Mouse (Mus musculus) CH12.LX (cell line): Measurements from ENCODE around the gene Il27. TPM values are rescaled to one million over a fixed set of nuclear protein-coding genes. Genes with fewer than 3 reads are reported as not detected.

Experiments
- DNase-seq: peaks from one replicate; pipeline ENCODE4 v3.0.0-alpha.2; 2013; ENCODE audit errors: extremely low read depth
- H3K27ac ChIP-seq: 2 replicates; pipeline ENCODE4 v1.5.1; 2012; ENCODE audit warnings: low read depth, mild to moderate bottlenecking, control low read depth, moderate library complexity; ENCODE audit not compliant: insufficient read depth
- H3K27me3 ChIP-seq: replicated peaks from 2 replicates; pipeline ENCODE3; 2012; ENCODE audit warnings: inconsistent platforms
- H3K36me3 ChIP-seq, 2 experiments: replicated peaks in 1 of 2; 2 replicates each; pipeline versions ENCODE3 to v1.6.1; 2012; ENCODE audit warnings: inconsistent platforms in 1 of 2, low read length in 1 of 2, mild to moderate bottlenecking in 1 of 2, mixed read lengths in 1 of 2, moderate library complexity in 1 of 2; ENCODE audit not compliant: control insufficient read depth in 1 of 2, insufficient read depth in 1 of 2
- H3K4me1 ChIP-seq, 2 experiments: 2 replicates each; pipeline ENCODE4 v1.6.1; 2012; ENCODE audit warnings: inconsistent platforms in 1 of 2, moderate library complexity in 1 of 2; ENCODE audit not compliant: insufficient read depth in 2 of 2, control insufficient read depth in 1 of 2
- H3K4me2 ChIP-seq: 2 replicates; pipeline ENCODE4 v1.6.1; 2012; ENCODE audit warnings: low read depth, mild to moderate bottlenecking, control low read depth; ENCODE audit not compliant: poor library complexity, insufficient read depth, severe bottlenecking
- H3K4me3 ChIP-seq, 3 experiments: fragments of 150-350 bp in 1 of 3; sonication (generic) in 1 of 3; replicated peaks in 1 of 3; 2 replicates each; pipeline versions ENCODE3 to v1.5.1; 2011 to 2012; ENCODE audit warnings: low read depth in 2 of 3, low read length in 2 of 3, mild to moderate bottlenecking in 2 of 3, moderate library complexity in 2 of 3, control low read depth in 1 of 3, improper control_type of control experiment in 1 of 3, inconsistent platforms in 1 of 3, mixed read lengths in 1 of 3; ENCODE audit not compliant: poor library complexity in 1 of 3
- H3K79me2 ChIP-seq: replicated peaks from 2 replicates; pipeline ENCODE4 v1.6.1; 2012; ENCODE audit warnings: mild to moderate bottlenecking, moderate library complexity; ENCODE audit not compliant: control insufficient read depth, poor library complexity, insufficient read depth, severe bottlenecking; ENCODE audit errors: extremely low read depth
- H3K9ac ChIP-seq: 2 replicates; pipeline ENCODE4 v1.6.1; 2012; ENCODE audit warnings: low read depth, mild to moderate bottlenecking, control low read depth, moderate library complexity; ENCODE audit not compliant: insufficient read depth
- H3K9me3 ChIP-seq: replicated peaks from 2 replicates; pipeline ENCODE3; 2012; ENCODE audit warnings: low read length, inconsistent platforms, mixed read lengths
- BHLHE40 ChIP-seq: IDR thresholded peaks from 2 replicates; pipeline ENCODE4 v1.6.1; 2011; ENCODE audit warnings: mild to moderate bottlenecking, low read depth, low read length, improper control_type of control experiment
- CHD1 ChIP-seq: IDR thresholded peaks from 2 replicates; pipeline ENCODE4 v1.6.1; 2012; ENCODE audit warnings: low read depth, low read length, improper control_type of control experiment, inconsistent platforms
- E2F4 ChIP-seq: IDR thresholded peaks from 2 replicates; pipeline ENCODE4 v1.6.1; 2011; ENCODE audit warnings: low read depth, low read length, improper control_type of control experiment; ENCODE audit not compliant: insufficient replicate concordance
- ELF1 ChIP-seq: IDR thresholded peaks from 2 replicates; pipeline ENCODE4 v1.6.1; 2014; ENCODE audit warnings: low read depth, mild to moderate bottlenecking, inconsistent platforms, low read length, improper control_type of control experiment
- GABPA ChIP-seq: IDR thresholded peaks from 2 replicates; pipeline ENCODE4 v1.6.1; 2012; ENCODE audit warnings: low read depth, low read length, improper control_type of control experiment, inconsistent platforms; ENCODE audit not compliant: insufficient replicate concordance
- HCFC1 ChIP-seq: IDR thresholded peaks from 2 replicates; pipeline ENCODE4 v1.6.1; 2012; ENCODE audit warnings: low read depth, mild to moderate bottlenecking, inconsistent platforms, low read length, improper control_type of control experiment
- IRF4 ChIP-seq: IDR thresholded peaks from 2 replicates; pipeline ENCODE4 v1.6.1; 2014; ENCODE audit warnings: low read depth, mild to moderate bottlenecking, inconsistent platforms, low read length, improper control_type of control experiment
- JUND ChIP-seq: conservative IDR thresholded peaks from 2 replicates; pipeline ENCODE4 v1.6.1; 2011; ENCODE audit warnings: low read depth, low read length, improper control_type of control experiment
- KAT2A ChIP-seq: IDR thresholded peaks from 2 replicates; pipeline ENCODE4 v1.6.1; 2012; ENCODE audit warnings: low read length, improper control_type of control experiment, inconsistent platforms; ENCODE audit not compliant: insufficient replicate concordance
- MAX ChIP-seq: IDR thresholded peaks from 2 replicates; pipeline ENCODE4 v1.6.1; 2011; ENCODE audit warnings: low read length, improper control_type of control experiment
- MAZ ChIP-seq: IDR thresholded peaks from 2 replicates; pipeline ENCODE4 v1.6.1; 2012; ENCODE audit warnings: low read depth, mild to moderate bottlenecking, inconsistent platforms, low read length, improper control_type of control experiment, moderate library complexity
- MXI1 ChIP-seq: IDR thresholded peaks from 2 replicates; pipeline ENCODE4 v1.6.1; 2011; ENCODE audit warnings: mild to moderate bottlenecking, low read depth, low read length, improper control_type of control experiment
- NELFE ChIP-seq: IDR thresholded peaks from 2 replicates; pipeline ENCODE4 v1.6.1; 2011; ENCODE audit warnings: low read depth, low read length, improper control_type of control experiment
- NRF1 ChIP-seq: IDR thresholded peaks from 2 replicates; pipeline ENCODE4 v1.6.1; 2014; ENCODE audit warnings: low read depth, mild to moderate bottlenecking, inconsistent platforms, low read length, improper control_type of control experiment, moderate library complexity
- POLR2A ChIP-seq: IDR thresholded peaks from 2 replicates; pipeline ENCODE4 v1.6.1; 2011; ENCODE audit warnings: low read depth, mild to moderate bottlenecking, improper control_type of control experiment, low read length
- POLR2AphosphoS2 ChIP-seq: IDR thresholded peaks from 2 replicates; pipeline ENCODE4 v1.6.1; 2011; ENCODE audit warnings: low read depth, low read length, improper control_type of control experiment
- RAD21 ChIP-seq: IDR thresholded peaks from 2 replicates; pipeline ENCODE4 v1.6.1; 2011; ENCODE audit warnings: low read depth, mild to moderate bottlenecking, low read length, improper control_type of control experiment, moderate library complexity
- SIN3A ChIP-seq: IDR thresholded peaks from 2 replicates; pipeline ENCODE4 v1.6.1; 2012; ENCODE audit warnings: low read length, improper control_type of control experiment, inconsistent platforms
- TBP ChIP-seq: conservative IDR thresholded peaks from 2 replicates; pipeline ENCODE4 v1.6.1; 2011; ENCODE audit warnings: low read depth, low read length, improper control_type of control experiment
- TCF12 ChIP-seq: IDR thresholded peaks from 2 replicates; pipeline ENCODE4 v1.6.1; 2014; ENCODE audit warnings: low read depth, mild to moderate bottlenecking, inconsistent platforms, low read length, improper control_type of control experiment
- UBTF ChIP-seq: IDR thresholded peaks from 2 replicates; pipeline ENCODE4 v1.6.1; 2012; ENCODE audit warnings: low read depth, mild to moderate bottlenecking, inconsistent platforms, low read length, improper control_type of control experiment, moderate library complexity
- ZC3H11A ChIP-seq: IDR thresholded peaks from 2 replicates; pipeline ENCODE4 v1.6.1; 2012; ENCODE audit warnings: low read depth, mild to moderate bottlenecking, inconsistent platforms, low read length, improper control_type of control experiment
- ZKSCAN1 ChIP-seq: IDR thresholded peaks from 2 replicates; pipeline ENCODE4 v1.6.1; 2012; ENCODE audit warnings: low read depth, inconsistent platforms, low read length, improper control_type of control experiment, borderline replicate concordance
- ZMIZ1 ChIP-seq: IDR thresholded peaks from 2 replicates; pipeline ENCODE4 v1.6.1; 2012; ENCODE audit warnings: low read depth, mild to moderate bottlenecking, inconsistent platforms, low read length, improper control_type of control experiment
- ZNF384 ChIP-seq: IDR thresholded peaks from 2 replicates; pipeline ENCODE4 v1.6.1; 2012; ENCODE audit warnings: low read depth, low read length, improper control_type of control experiment, inconsistent platforms
- dilution Hi-C: fragments of 300-500 bp; cut with MboI; formaldehyde crosslinking; loops from 2 replicates; pipeline ENCODE4 v1.14.3; 2020; ENCODE audit warnings: low sequenced_read_pairs; ENCODE audit not compliant: extremely low pct_unique_long_range_greater_than_20kb, extremely low pct_ligation_motif_present
- in situ Hi-C: fragments of 300-500 bp; cut with MboI; formaldehyde crosslinking; loops from 3 replicates; pipeline ENCODE4 v1.14.3; 2019; ENCODE audit warnings: low sequenced_read_pairs, low pct_ligation_motif_present, low pct_unique_long_range_greater_than_20kb, mixed read lengths
- polyA plus RNA-seq: library from polyadenylated mRNA; unstranded; fragments of >175 nt; gene quantifications from 2 replicates; pipeline ENCODE4 v1.2.1, GENCODE M21; 2012; ENCODE audit warnings: low read depth; ENCODE audit not compliant: insufficient read length
- total RNA-seq, 2 experiments: library from RNA; depleted of rRNA; stranded (reverse); fragments of 300-350 nt in 1 of 2; fragments of >200 nt in 1 of 2; gene quantifications; 2 replicates each; pipeline ENCODE4 v1.2.3; 2012 to 2014

Gene Il27
- total and polyA plus RNA-seq, 3 experiments: 0.31 TPM; not detected in 2

DNA sequence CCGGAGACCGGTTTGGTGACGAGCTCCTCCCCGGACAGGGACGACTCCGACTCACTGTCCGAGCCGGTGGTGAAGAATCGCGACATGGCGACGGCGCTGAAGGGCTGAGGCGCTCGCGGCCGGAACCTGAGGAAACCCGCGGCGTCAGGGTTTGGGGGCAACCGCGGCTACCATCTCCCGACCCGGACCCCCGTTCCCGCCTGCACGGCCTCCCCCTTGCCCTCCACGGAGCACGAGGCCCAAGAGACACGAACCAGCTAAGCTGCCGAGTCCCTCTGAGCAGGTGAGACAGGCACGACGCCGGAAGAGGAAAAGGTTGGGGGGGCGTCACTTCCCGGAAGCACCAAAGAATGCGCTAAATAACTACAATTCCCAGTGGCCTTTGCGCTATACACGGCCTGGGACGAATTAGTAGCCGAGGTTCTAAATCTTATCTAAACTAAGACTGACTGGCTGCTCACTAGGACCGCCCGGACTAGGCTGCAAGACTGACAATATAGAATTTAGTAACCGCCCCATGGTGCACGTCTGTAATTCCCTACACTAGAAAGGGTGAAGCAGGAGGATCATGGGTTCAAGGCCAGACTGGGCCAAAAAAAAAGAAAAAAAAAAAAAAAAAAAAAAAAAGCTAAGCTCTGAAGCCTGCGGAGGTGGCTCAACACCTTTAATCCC is 28.5 kb downstream of the Il27 start, which contains the start of gene Eif3c:
Gene Eif3c, minus strand, starts transcription at position 318 of the 672 bp plus-strand sequence.
- H3K4me3 ChIP-seq: peak within 1 kb of the TSS; percentile 92 to 99 (median 98)
- peaks cover 32 to 34% of the 10 kb centered on the region in 2 experiments for H3K36me3 ChIP-seq
- no peaks in the 10 kb centered on the region for H3K9me3 ChIP-seq
- H3K79me2 ChIP-seq: peaks cover 37% of the 10 kb centered on the region
- no peaks in the 10 kb centered on the region for H3K27me3 ChIP-seq
- peaks cover 6 to 21% of the 10 kb centered on the region in 2 experiments for H3K4me1 ChIP-seq
- peak within 1 kb of the TSS; percentile 63 for H3K4me2 ChIP-seq
- TF ChIP-seq JUND (no peak), POLR2A (peak; percentile 96), E2F4 (no peak), UBTF (0 out of 2 replicates have a peak, but pooled peaks have one; percentile 37), CHD1 (no peak), NELFE (peak; percentile 91), KAT2A (peak; percentile 96), ZNF384 (peak; percentile 97), NRF1 (0 out of 2 replicates have a peak, but pooled peaks have one; percentile 28), ZMIZ1 (peak; percentile 87), ZKSCAN1 (no peak), MAX (peak; percentile 70; the same call in 1 of the 2 replicates), ZC3H11A (no peak), GABPA (peak; percentile 38; the same call in 1 of the 2 replicates), POLR2AphosphoS2 (peak; percentile 86; the same call in 1 of the 2 replicates), TCF12 (peak; percentile 80), ELF1 (peak; percentile 92), HCFC1 (peak; percentile 99), SIN3A (peak; percentile 91), IRF4 (no peak), MAZ (0 out of 2 replicates have a peak, but pooled peaks have one; percentile 63), TBP (peak; percentile 82), MXI1 (peak; percentile 65; the same call in 1 of the 2 replicates), RAD21 (no peak), BHLHE40 (0 out of 2 replicates have a peak, but pooled peaks have one; percentile 29)
- in situ Hi-C loops: no loop called here
- dilution Hi-C loops: no loop called here
- peak within 1 kb of the TSS; percentile 84 for H3K27ac ChIP-seq
- H3K9ac ChIP-seq: peak within 1 kb of the TSS; percentile 95
- DNase-seq: peak; percentile 94
